Comparison of ENCODE assay signal across 8 mouse cellular contexts in the genomic region with DNA sequence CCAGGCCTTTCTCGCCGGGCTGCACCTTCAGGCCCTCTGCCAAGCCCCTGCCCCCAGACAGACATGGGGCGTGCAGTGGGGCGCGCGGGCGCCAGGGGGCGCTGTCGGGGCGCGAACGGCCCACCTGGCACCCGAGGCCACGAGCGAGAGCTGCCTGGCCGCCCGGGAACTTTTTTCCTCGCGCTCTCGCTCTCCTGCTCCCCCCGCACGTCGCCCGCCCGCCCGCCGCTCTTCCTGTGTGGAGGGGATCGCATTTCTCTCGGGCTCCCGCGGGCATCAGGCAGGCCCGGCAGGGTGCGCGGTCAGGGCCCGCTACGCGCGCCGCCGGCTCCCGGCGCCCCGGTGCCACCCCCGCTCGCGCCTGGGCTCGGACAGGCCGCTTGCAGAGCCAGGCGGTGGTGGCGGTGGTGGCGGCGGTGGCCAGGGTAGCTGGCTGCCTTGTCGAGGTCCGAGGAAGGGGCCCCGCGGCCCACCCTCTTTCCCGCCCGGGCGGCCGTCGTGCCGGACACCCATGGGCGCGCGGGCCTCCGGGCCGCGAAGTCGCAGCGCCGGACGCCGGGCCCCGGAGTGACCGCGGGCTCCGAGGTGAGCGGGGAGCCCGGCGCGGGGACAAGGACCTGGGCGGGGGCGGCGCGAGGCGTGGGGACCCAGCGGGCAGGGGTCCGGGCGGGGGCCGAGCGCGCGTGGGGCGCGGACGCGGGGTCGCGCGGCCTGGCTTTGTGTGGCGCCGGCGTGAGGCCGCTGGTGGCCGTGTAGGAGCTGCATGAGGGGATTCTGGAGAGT. TPM values are rescaled to one million over a fixed set of nuclear protein-coding genes. Genes with fewer than 3 reads are reported as not detected.
DNase-seq lines count a peak whose midpoint lies in the region; ATAC-seq and TF ChIP-seq lines count a peak whose summit lies in the region.

A gene (plus strand): TSS at position 204 of the 783 bp plus-strand sequence.

- peak within 1 kb of the TSS; percentile 53 for H3K4me2 ChIP-seq in CH12.LX (ENCODE audit: insufficient read depth, low read depth, poor library complexity, severe bottlenecking)
- H3K4me2 ChIP-seq in forebrain, embryonic 16.5 days (ENCODE audit: low read length) = peak within 1 kb of the TSS; percentile 77
- H3K4me2 ChIP-seq in neural tube, embryonic 15.5 days = peak within 1 kb of the TSS; percentile 84

- TF ChIP-seq POLR2A in CH12.LX (IDR thresholded peaks at IDR 0.05; ENCODE audit: low read depth, low read length) = peak; percentile 58; the same call in 1 of the 2 replicates
- peak; percentile 13; the same call in 1 of the 2 replicates for TF ChIP-seq POLR2A in lung, adult 2 months (IDR thresholded peaks at IDR 0.05; ENCODE audit: borderline replicate concordance, extremely low read depth, low read depth, low read length)

- H3K4me3 ChIP-seq in CH12.LX (replicated peaks in 1 of 3; ENCODE audit: low read depth in 2 of 3, low read length in 2 of 3, poor library complexity in 1 of 3) = peak within 1 kb of the TSS; percentile 83 to 86 (median 84)
- H3K4me3 ChIP-seq in forebrain, embryonic 16.5 days (replicated peaks; ENCODE audit: low read length) = peak within 1 kb of the TSS; percentile 63
- peak within 1 kb of the TSS; percentile 63 for H3K4me3 ChIP-seq in lung, adult 2 months (replicated peaks; ENCODE audit: extremely low read depth, low read depth, low read length)
- H3K4me3 ChIP-seq in neural tube, embryonic 15.5 days (replicated peaks) = peak within 1 kb of the TSS; percentile 92

- H3K36me3 ChIP-seq in CH12.LX (replicated peaks in 1 of 2; ENCODE audit: control insufficient read depth in 1 of 2, insufficient read depth in 1 of 2, low read length in 1 of 2) = peaks cover 0 to 3% of the 10 kb centered on the region in 2 experiments
- H3K36me3 ChIP-seq in forebrain, embryonic 16.5 days (ENCODE audit: control insufficient read depth, insufficient read depth) = no peaks in the 10 kb centered on the region
- H3K36me3 ChIP-seq in neural tube, embryonic 15.5 days = no peaks in the 10 kb centered on the region

- peak within 1 kb of the TSS; percentile 57 for H3K27ac ChIP-seq in CH12.LX (ENCODE audit: insufficient read depth, low read depth)
- H3K27ac ChIP-seq in forebrain, embryonic 16.5 days (ENCODE audit: low read length) = peak within 1 kb of the TSS; percentile 93
- H3K27ac ChIP-seq in neural tube, embryonic 15.5 days (replicated peaks) = peak within 1 kb of the TSS; percentile 96

- TF ChIP-seq CTCF in CH12.LX (conservative IDR thresholded peaks at IDR 0.05 in 1 of 2, IDR thresholded peaks at IDR 0.05 in 1 of 2; ENCODE audit: low read depth in 2 of 2, low read length in 2 of 2) = peak in 1 of 2 experiments; percentile 96; a peak in 3 of 4 replicates
- TF ChIP-seq CTCF in lung, adult 2 months (IDR thresholded peaks at IDR 0.05; ENCODE audit: insufficient read depth, low read length) = peak; percentile 30; the same call in 1 of the 2 replicates

- dilution Hi-C loops in CH12.LX (cut with MboI; ENCODE audit: extremely low pct_ligation_motif_present, extremely low pct_unique_long_range_greater_than_20kb, low sequenced_read_pairs) = no loop called here

- H3K9ac ChIP-seq in CH12.LX (ENCODE audit: insufficient read depth, low read depth) = peak within 1 kb of the TSS; percentile 87
- peak within 1 kb of the TSS; percentile 99 for H3K9ac ChIP-seq in forebrain, embryonic 16.5 days (replicated peaks; ENCODE audit: low read depth, low read length)
- peak within 1 kb of the TSS; percentile 100 for H3K9ac ChIP-seq in neural tube, embryonic 15.5 days (replicated peaks)

- peaks cover 37% of the 10 kb centered on the region for H3K79me2 ChIP-seq in CH12.LX (replicated peaks; ENCODE audit: control insufficient read depth, extremely low read depth, insufficient read depth, poor library complexity, severe bottlenecking)

- H3K4me1 ChIP-seq in CH12.LX (ENCODE audit: control insufficient read depth in 1 of 2, insufficient read depth in 2 of 2) = peaks cover 27 to 57% of the 10 kb centered on the region in 2 experiments
- H3K4me1 ChIP-seq in forebrain, embryonic 16.5 days (replicated peaks; ENCODE audit: control insufficient read depth, insufficient read depth, low read length) = peaks cover 36% of the 10 kb centered on the region
- H3K4me1 ChIP-seq in lung, adult 2 months (ENCODE audit: control insufficient read depth, insufficient read depth, low read length) = peaks cover 31% of the 10 kb centered on the region
- H3K4me1 ChIP-seq in neural tube, embryonic 15.5 days = peaks cover 48% of the 10 kb centered on the region

- intact Hi-C loops in heart, postnatal 25 days (cut with DNase I) = loop anchor here (1.0 to 5.0 kb wide), 4 partner anchors 37 to 308 kb away; no protein-coding TSS in a partner anchor

- no peaks in the 10 kb centered on the region for H3K27me3 ChIP-seq in CH12.LX (replicated peaks)
- no peaks in the 10 kb centered on the region for H3K27me3 ChIP-seq in forebrain, embryonic 16.5 days (replicated peaks; ENCODE audit: control insufficient read depth, insufficient read depth, low read length)
- no peaks in the 10 kb centered on the region for H3K27me3 ChIP-seq in neural tube, embryonic 15.5 days (replicated peaks)

- ATAC-seq in forebrain, embryonic 16.5 days = peak; percentile 86
- peak; percentile 82 for ATAC-seq in neural tube, embryonic 15.5 days (ENCODE audit: low FRiP score)

- DNase-seq in CH12.LX (ENCODE audit: extremely low read depth) = peak; percentile 81
- peak; percentile 89 to 99 for DNase-seq in cerebellum, adult 18-20 months
- DNase-seq in heart, postnatal 25 days (ENCODE audit: low spot score) = peak; percentile 81
- peak; percentile 82 to 95 for DNase-seq in layer of hippocampus, adult 18-20 months (ENCODE audit: low spot score in 2 of 2)
- peak; percentile 90 for DNase-seq in lung, adult 2 months
- peak; percentile 89 for DNase-seq in testis, postnatal 14 days (ENCODE audit: low spot score)

- TF ChIP-seq RAD21 in CH12.LX (IDR thresholded peaks at IDR 0.05; ENCODE audit: low read depth, low read length) = peak; percentile 83

- under 1% methylated on average over 67 of the region's 105 CpGs for WGBS in forebrain, embryonic 16.5 days
- under 1% methylated on average over 102 of the region's 105 CpGs for WGBS in lung, adult 2 months
- under 1% methylated on average over 90 of the region's 105 CpGs for WGBS in neural tube, embryonic 15.5 days

- in situ Hi-C loops in CH12.LX (cut with MboI; ENCODE audit: low pct_ligation_motif_present, low pct_unique_long_range_greater_than_20kb, low sequenced_read_pairs) = loop anchor here (5.0 kb wide), 1 partner anchor 82 kb away; no protein-coding TSS in a partner anchor

- no peaks in the 10 kb centered on the region for H3K9me3 ChIP-seq in CH12.LX (replicated peaks; ENCODE audit: low read length)
- no peaks in the 10 kb centered on the region for H3K9me3 ChIP-seq in forebrain, embryonic 16.5 days (ENCODE audit: control insufficient read depth, low read length)
- H3K9me3 ChIP-seq in neural tube, embryonic 15.5 days (replicated peaks) = no peaks in the 10 kb centered on the region

- no peak for TF ChIP-seq EP300 in CH12.LX (IDR thresholded peaks at IDR 0.05; ENCODE audit: low read length)

TF ChIP-seq in CH12.LX, 34 proteins besides CTCF, POLR2A, EP300 and RAD21 (continues in another document):
- TF ChIP-seq MAZ (IDR thresholded peaks at IDR 0.05; ENCODE audit: low read depth, low read length) = peak; percentile 82; the same call in 1 of the 2 replicates
- no peak for TF ChIP-seq PAX5 (IDR thresholded peaks at IDR 0.05; ENCODE audit: low read length)
- peak; percentile 52; the same call in 1 of the 2 replicates for TF ChIP-seq MYC (IDR thresholded peaks at IDR 0.05; ENCODE audit: low read depth, low read length)
- peak; percentile 87 for TF ChIP-seq MAX (IDR thresholded peaks at IDR 0.05; ENCODE audit: low read length)
- TF ChIP-seq USF1 (IDR thresholded peaks at IDR 0.05; ENCODE audit: low read depth, low read length) = no peak
- peak; percentile 86 for TF ChIP-seq TCF12 (IDR thresholded peaks at IDR 0.05; ENCODE audit: low read depth, low read length)
- TF ChIP-seq JUN (IDR thresholded peaks at IDR 0.05; ENCODE audit: insufficient read depth, low read depth, low read length) = no peak
- no peak for TF ChIP-seq GABPA (IDR thresholded peaks at IDR 0.05; ENCODE audit: insufficient replicate concordance, low read depth, low read length)
- peak; percentile 70 for TF ChIP-seq IRF4 (IDR thresholded peaks at IDR 0.05; ENCODE audit: low read depth, low read length)
- TF ChIP-seq ZMIZ1 (IDR thresholded peaks at IDR 0.05; ENCODE audit: low read depth, low read length) = no peak; the same call in 1 of the 2 replicates
- peak; percentile 80 for TF ChIP-seq UBTF (IDR thresholded peaks at IDR 0.05; ENCODE audit: low read depth, low read length)
- TF ChIP-seq ETS1 (conservative IDR thresholded peaks at IDR 0.05; ENCODE audit: low read depth, low read length) = no peak
- TF ChIP-seq MXI1 (IDR thresholded peaks at IDR 0.05; ENCODE audit: low read depth, low read length) = peak; percentile 93
- TF ChIP-seq JUND (conservative IDR thresholded peaks at IDR 0.05; ENCODE audit: low read depth, low read length) = no peak
- no peak for TF ChIP-seq MAFK (IDR thresholded peaks at IDR 0.05; ENCODE audit: insufficient replicate concordance, low read length)
- 0 out of 2 replicates have a peak, but pooled peaks have one; percentile 33 for TF ChIP-seq CHD2 (IDR thresholded peaks at IDR 0.05; ENCODE audit: low read length)
- peak; percentile 74; the same call in 1 of the 2 replicates for TF ChIP-seq RCOR1 (conservative IDR thresholded peaks at IDR 0.05; ENCODE audit: low read depth, low read length)
- TF ChIP-seq ELF1 (IDR thresholded peaks at IDR 0.05; ENCODE audit: low read depth, low read length) = peak; percentile 31; the same call in 1 of the 2 replicates
- TF ChIP-seq NRF1 (IDR thresholded peaks at IDR 0.05; ENCODE audit: low read depth, low read length) = 0 out of 2 replicates have a peak, but pooled peaks have one; percentile 32
- TF ChIP-seq ZNF384 (IDR thresholded peaks at IDR 0.05; ENCODE audit: low read depth, low read length) = no peak; the same call in 1 of the 2 replicates
- TF ChIP-seq E2F4 (IDR thresholded peaks at IDR 0.05; ENCODE audit: insufficient replicate concordance, low read depth, low read length) = no peak
- TF ChIP-seq NELFE (IDR thresholded peaks at IDR 0.05; ENCODE audit: low read depth, low read length) = peak; percentile 57; the same call in 1 of the 2 replicates

RNA-seq across cellular contexts. Expression of the gene that starts here (rescaled TPM):
- total RNA-seq in CH12.LX (2012; rRNA removed) = 15.4 and 15.5 TPM in 2 replicates
- total RNA-seq in CH12.LX (2014; rRNA removed) = 6.5 and 6.6 TPM in 2 replicates
- polyA plus RNA-seq in CH12.LX (2012; ENCODE audit: insufficient read length, low read depth) = 19.1 and 22.6 TPM in 2 replicates
- polyA plus RNA-seq in forebrain, embryonic 16.5 days (2015; fragmentation: Nextera tagmentation; extraction: Ambion mirVana) = 30.2 and 30.3 TPM in 2 replicates
- 10 to 100 TPM; 23.4 to 24.4 TPM for total RNA-seq in heart, postnatal 25 days (2021)
- 10 to 100 TPM; 76.2 to 80.9 TPM for total RNA-seq in layer of hippocampus, adult 18-20 months (2021)
- polyA plus RNA-seq in lung, adult 2 months (2012; rRNA removed) = 46.4 and 47.3 TPM in 2 replicates
- 26.5 and 27.4 TPM in 2 replicates for polyA plus RNA-seq in neural tube, embryonic 15.5 days (2015; fragmentation: Nextera tagmentation; extraction: Ambion mirVana)

Comparison
In these comparisons a context has a peak if more than half of its experiments do, and no peak if none do; other contexts are left out.
1. Peak in every context shown above with its lines: DNase-seq, ATAC-seq, H3K4me3 ChIP-seq and H3K27ac ChIP-seq.